Mouse (Mus musculus) forebrain, postnatal 0 days (tissue): ENCODE measurements around the gene Mettl7b. TPM values are rescaled to one million over a fixed set of nuclear protein-coding genes. Genes with fewer than 3 reads are reported as not detected.
A peak's percentile ranks its signal among the peaks of the same experiment; 100 is the strongest.

Experiments
- ATAC-seq: fragments of 200-750 bp; cut with Nextera tagmentation; 2 replicates; pipeline ENCODE4 v1.8.0; 2017; ENCODE audit warnings: mild to moderate bottlenecking, moderate library complexity
- DNase-seq: peaks from one replicate; pipeline ENCODE4 v3.0.0-alpha.2; 2015
- H3K27ac ChIP-seq: fragments of 300-500 bp; sonication (generic); 2 replicates; pipeline ENCODE4 v1.5.1; 2014; ENCODE audit warnings: low read depth, mild to moderate bottlenecking, antibody characterized with exemption, low read length, moderate library complexity, mixed read lengths
- H3K27me3 ChIP-seq: fragments of 300-500 bp; sonication (generic); 2 replicates; pipeline ENCODE4 v1.6.1; 2014; ENCODE audit warnings: mild to moderate bottlenecking, low read length, mixed read lengths; ENCODE audit not compliant: insufficient read depth
- H3K36me3 ChIP-seq: fragments of 300-500 bp; sonication (generic); 2 replicates; pipeline ENCODE4 v1.6.1; 2014; ENCODE audit warnings: mild to moderate bottlenecking, moderate library complexity; ENCODE audit not compliant: insufficient read depth
- H3K4me1 ChIP-seq: fragments of 300-500 bp; sonication (generic); 2 replicates; pipeline ENCODE4 v1.6.1; 2014; ENCODE audit warnings: antibody characterized with exemption; ENCODE audit not compliant: insufficient read depth
- H3K4me2 ChIP-seq: fragments of 300-500 bp; sonication (generic); 2 replicates; pipeline ENCODE4 v1.6.1; 2014; ENCODE audit warnings: low read depth, mild to moderate bottlenecking, moderate library complexity
- H3K4me3 ChIP-seq: fragments of 300-500 bp; sonication (generic); 2 replicates; pipeline ENCODE4 v1.5.1; 2014; ENCODE audit warnings: low read depth, low read length, mixed read lengths
- H3K9ac ChIP-seq: fragments of 300-500 bp; sonication (generic); 2 replicates; pipeline ENCODE4 v1.6.1; 2014; ENCODE audit warnings: mild to moderate bottlenecking
- H3K9me3 ChIP-seq: fragments of 300-500 bp; sonication (generic); 2 replicates; pipeline ENCODE4 v1.6.1; 2016; ENCODE audit warnings: low read length
- CTCF ChIP-seq: sonication (generic); IDR thresholded peaks from 2 replicates; pipeline ENCODE4 v1.5.1; 2016; ENCODE audit warnings: antibody characterized with exemption, control low read depth, low read depth
- WGBS: fragments of 180-500 bp; shearing (Covaris S2); extraction: QIAGEN DNeasy Blood & Tissue Kit; methylation state at CpG from one replicate; pipeline ENCODE4 v1.1.7; 2014; 5-methylcytosine and 5-hydroxymethylcytosine counted together
- polyA plus RNA-seq: library from polyadenylated mRNA; unstranded; fragments of >200 nt; fragmentation: Nextera tagmentation; extraction: Ambion mirVana; gene quantifications from 2 replicates; pipeline ENCODE4 v1.2.1, GENCODE M21; 2015
- total RNA-seq: library from RNA; depleted of rRNA; stranded (reverse); fragments of >200 nt; gene quantifications from 2 replicates; pipeline ENCODE4 v1.2.3, GENCODE M21; 2014; rRNA removed

Gene Mettl7b
- total and polyA plus RNA-seq, 2 experiments from 2014 or later: not detected

DNA sequence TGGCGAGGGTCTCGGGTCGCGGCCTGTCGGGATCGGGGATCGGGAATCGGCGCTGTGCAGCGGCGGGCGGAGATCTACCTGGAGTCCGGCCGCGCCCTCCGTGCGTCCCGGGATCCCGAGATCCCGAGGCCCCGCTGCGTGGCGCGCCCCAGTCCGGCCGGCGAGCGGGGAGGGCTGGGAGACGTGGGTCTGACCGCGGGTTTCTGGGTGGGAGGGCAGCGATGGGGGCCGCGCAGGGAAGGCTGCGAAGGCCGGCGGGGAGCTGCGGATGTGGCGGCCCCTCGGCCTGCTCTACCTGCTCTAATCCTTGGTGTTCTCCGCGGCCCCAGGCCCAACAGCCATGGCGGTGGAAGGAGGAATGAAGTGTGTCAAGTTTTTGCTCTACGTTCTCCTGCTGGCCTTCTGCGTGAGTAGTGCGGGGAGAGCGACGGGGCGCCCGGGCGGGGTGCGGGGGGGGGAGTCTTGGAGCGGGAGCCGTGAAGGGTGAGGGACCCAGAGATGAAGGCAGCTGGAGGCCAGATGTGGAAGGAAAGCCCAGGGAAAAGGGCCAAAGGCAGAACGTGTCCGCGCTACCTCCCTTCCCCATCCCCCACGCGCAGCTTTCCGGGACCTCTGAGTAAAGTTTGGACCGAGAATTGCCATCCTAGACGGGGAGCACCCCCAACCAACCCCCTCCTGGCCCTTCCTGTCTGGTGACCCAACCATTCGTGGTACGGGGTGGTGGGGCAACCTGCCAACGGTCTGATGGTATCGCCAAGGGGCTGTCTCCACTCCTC, 50.5 kb downstream of the Mettl7b start:
- no peaks in the 10 kb centered on the region for H3K9me3 ChIP-seq
- WGBS: 3% methylated on average over 63 of the region's 66 CpGs
- peak overlapping the region; percentile 40; the same call in 1 of the 2 replicates for H3K27ac ChIP-seq
- ATAC-seq (peak; percentile 55), DNase-seq (peak; percentile 54)
- TF ChIP-seq CTCF: no peak
- no peaks in the 10 kb centered on the region for H3K27me3 ChIP-seq
- peak overlapping the region; percentile 90 for H3K4me2 ChIP-seq
- peak overlapping the region; percentile 74 for H3K4me3 ChIP-seq
- peak overlapping the region; percentile 69 for H3K9ac ChIP-seq
- no peaks in the 10 kb centered on the region for H3K36me3 ChIP-seq
- H3K4me1 ChIP-seq: no peaks in the 10 kb centered on the region

DNA sequence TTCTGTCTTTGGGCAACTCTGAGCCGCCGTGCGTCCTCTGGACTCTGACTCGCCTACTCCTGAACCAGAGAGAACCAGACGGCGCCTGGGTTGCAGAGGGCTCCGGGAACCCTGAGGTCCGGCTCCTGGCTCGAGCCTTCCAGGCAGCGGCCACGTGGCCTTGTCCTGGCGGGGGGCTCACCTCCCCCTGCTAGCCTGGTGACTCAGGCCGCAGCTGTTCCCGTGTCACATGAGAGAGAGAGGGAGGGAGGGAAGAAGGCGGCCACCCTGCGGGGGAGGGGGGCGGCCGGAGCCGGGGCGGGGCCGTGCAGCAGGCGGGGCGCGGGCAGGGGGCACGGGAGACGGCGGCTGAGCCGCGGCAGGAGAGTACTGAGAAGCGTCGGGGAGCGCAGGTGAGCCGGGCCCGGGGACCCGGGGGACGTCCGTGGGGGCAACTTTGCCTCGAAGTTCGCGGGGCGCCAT, 51.2 kb downstream of the Mettl7b start:
- H3K4me1 ChIP-seq: no peaks in the 10 kb centered on the region
- DNase-seq (peak; percentile 68), ATAC-seq (peak; percentile 66)
- no peak for TF ChIP-seq CTCF
- peak overlapping the region; percentile 90 for H3K4me2 ChIP-seq
- H3K27ac ChIP-seq: peak overlapping the region; percentile 40; the same call in 1 of the 2 replicates
- H3K4me3 ChIP-seq: peak overlapping the region; percentile 74
- H3K9me3 ChIP-seq: no peaks in the 10 kb centered on the region
- H3K36me3 ChIP-seq: no peaks in the 10 kb centered on the region
- WGBS: 1% methylated on average over 28 of the region's 41 CpGs
- no peaks in the 10 kb centered on the region for H3K27me3 ChIP-seq
- peak overlapping the region; percentile 69 for H3K9ac ChIP-seq

DNA sequence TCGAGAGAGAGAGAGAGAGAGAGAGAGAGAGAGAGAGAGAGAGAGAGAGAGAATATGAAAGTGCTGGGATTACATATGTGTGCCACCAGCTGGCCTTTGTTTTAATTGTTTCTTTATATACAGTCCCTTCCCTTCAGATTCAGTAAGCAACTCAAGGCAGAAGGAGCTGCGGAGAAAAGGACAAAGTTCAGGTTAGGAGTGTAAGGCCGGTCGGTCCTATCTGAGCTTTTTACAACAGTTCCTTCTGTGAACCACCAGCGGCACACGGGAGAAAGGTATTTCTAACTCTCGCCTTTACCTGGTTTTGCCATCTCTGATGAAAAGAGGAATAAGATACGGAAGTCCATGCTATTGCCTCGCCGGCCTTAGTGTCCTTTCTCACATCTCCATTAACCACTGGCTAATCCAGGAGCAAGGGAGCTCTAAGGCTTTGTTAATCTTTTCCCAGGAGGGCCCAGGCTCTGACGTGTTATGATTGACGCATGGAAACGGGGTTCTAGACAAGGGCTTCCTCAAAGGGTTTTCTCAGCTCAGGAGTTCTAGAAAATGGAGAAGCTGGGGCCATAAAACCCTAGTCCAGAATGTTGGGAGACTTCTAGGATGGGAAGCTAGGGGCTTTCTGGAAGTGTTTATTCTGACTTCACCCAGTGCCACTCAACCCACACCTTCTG, 51.9 kb downstream of the Mettl7b start:
- no peak for ATAC-seq
- H3K27ac ChIP-seq: no peak overlapping the region

More for the DNA sequence above, 51.9 kb downstream of the Mettl7b start:
- H3K9ac ChIP-seq: peak overlapping the region; percentile 69; the same call in 1 of the 2 replicates
- H3K36me3 ChIP-seq: no peaks in the 10 kb centered on the region
- WGBS: 61% methylated on average over 13 of the region's 13 CpGs
- no peak for DNase-seq
- no peaks in the 10 kb centered on the region for H3K4me1 ChIP-seq
- peak overlapping the region; percentile 90 for H3K4me2 ChIP-seq
- no peak for TF ChIP-seq CTCF
- no peaks in the 10 kb centered on the region for H3K9me3 ChIP-seq
- no peaks in the 10 kb centered on the region for H3K27me3 ChIP-seq
- H3K4me3 ChIP-seq: peak overlapping the region; percentile 74

Other genes starting within 250 kb of the Mettl7b start
- gene Dgka, start 216.1 kb downstream of the Mettl7b start, total RNA-seq: 5.6 and 7.2 TPM in 2 replicates
- 4.3 and 4.8 TPM in 2 replicates for gene Dgka, start 216.1 kb downstream of the Mettl7b start, polyA plus RNA-seq
- 67.7 and 68.4 TPM in 2 replicates for gene Pym1, start 213.1 kb downstream of the Mettl7b start, total RNA-seq
- 51.6 and 61.2 TPM in 2 replicates for gene Pym1, start 213.1 kb downstream of the Mettl7b start, polyA plus RNA-seq
- 0.57 and 0.69 TPM in 2 replicates for gene Mmp19, start 170.1 kb downstream of the Mettl7b start, total RNA-seq
- gene Mmp19, start 170.1 kb downstream of the Mettl7b start, polyA plus RNA-seq: 0.33 and 0.36 TPM in 2 replicates
- gene Dnajc14, start 156.9 kb downstream of the Mettl7b start, total RNA-seq: 39.6 and 45.7 TPM in 2 replicates
- 30.5 and 38.2 TPM in 2 replicates for gene Dnajc14, start 156.9 kb downstream of the Mettl7b start, polyA plus RNA-seq
- gene Tmem198b, start 156.6 kb downstream of the Mettl7b start, total RNA-seq: 9.5 and 12.9 TPM in 2 replicates
- 12.9 and 14.6 TPM in 2 replicates for gene Tmem198b, start 156.6 kb downstream of the Mettl7b start, polyA plus RNA-seq
- 54.6 and 59.6 TPM in 2 replicates for gene Sarnp, start 143.7 kb downstream of the Mettl7b start, total RNA-seq
- gene Sarnp, start 143.7 kb downstream of the Mettl7b start, polyA plus RNA-seq: 146 and 167 TPM in 2 replicates
- gene Ormdl2, start 139.3 kb downstream of the Mettl7b start, total RNA-seq: 6.3 and 8.3 TPM in 2 replicates
- 13.2 and 16.1 TPM in 2 replicates for gene Ormdl2, start 139.3 kb downstream of the Mettl7b start, polyA plus RNA-seq
- 15.7 and 19.1 TPM in 2 replicates for gene Gdf11, start 69.3 kb downstream of the Mettl7b start, total RNA-seq
- gene Gdf11, start 69.3 kb downstream of the Mettl7b start, polyA plus RNA-seq: 4.3 and 6.7 TPM in 2 replicates
- 11.7 and 25.2 TPM in 2 replicates for gene Cd63, start 60.0 kb downstream of the Mettl7b start, total RNA-seq
- 168 and 188 TPM in 2 replicates for gene Cd63, start 60.0 kb downstream of the Mettl7b start, polyA plus RNA-seq
- gene Rdh5, start 38.1 kb downstream of the Mettl7b start, total RNA-seq: 4.1 and 5.8 TPM in 2 replicates
- 6.9 and 10.2 TPM in 2 replicates for gene Rdh5, start 38.1 kb downstream of the Mettl7b start, polyA plus RNA-seq
- 120 and 149 TPM in 2 replicates for gene Bloc1s1, start 37.0 kb downstream of the Mettl7b start, total RNA-seq
- 246 and 305 TPM in 2 replicates for gene Bloc1s1, start 37.0 kb downstream of the Mettl7b start, polyA plus RNA-seq
- gene Itga7, start 27.2 kb downstream of the Mettl7b start, total RNA-seq: 7.7 and 12.7 TPM in 2 replicates
- gene Itga7, start 27.2 kb downstream of the Mettl7b start, polyA plus RNA-seq: 5.8 and 7.7 TPM in 2 replicates
- gene Olfr9, start 28.4 kb upstream of the Mettl7b start, total RNA-seq: not detected in 2 replicates
- not detected in 2 replicates for gene Olfr9, start 28.4 kb upstream of the Mettl7b start, polyA plus RNA-seq
- not detected in 2 replicates for gene Olfr763, start 49.8 kb upstream of the Mettl7b start, total RNA-seq
- gene Olfr763, start 49.8 kb upstream of the Mettl7b start, polyA plus RNA-seq: not detected in 2 replicates
- gene Olfr764-ps1, start 78.9 kb upstream of the Mettl7b start, total RNA-seq: not detected in 2 replicates
- gene Olfr764-ps1, start 78.9 kb upstream of the Mettl7b start, polyA plus RNA-seq: not detected in 2 replicates
- not detected in 2 replicates for gene Olfr765, start 89.0 kb upstream of the Mettl7b start, total RNA-seq
- not detected in 2 replicates for gene Olfr765, start 89.0 kb upstream of the Mettl7b start, polyA plus RNA-seq
- gene Olfr766-ps1, start 108.0 kb upstream of the Mettl7b start, total RNA-seq: not detected in 2 replicates
- gene Olfr766-ps1, start 108.0 kb upstream of the Mettl7b start, polyA plus RNA-seq: not detected in 2 replicates
- not detected in 2 replicates for gene Olfr767, start 121.9 kb upstream of the Mettl7b start, total RNA-seq
- gene Olfr767, start 121.9 kb upstream of the Mettl7b start, polyA plus RNA-seq: not detected in 2 replicates
- not detected in 2 replicates for gene Olfr768, start 138.4 kb upstream of the Mettl7b start, total RNA-seq
- gene Olfr768, start 138.4 kb upstream of the Mettl7b start, polyA plus RNA-seq: not detected in 2 replicates
- not detected in 2 replicates for gene Olfr769, start 156.9 kb upstream of the Mettl7b start, total RNA-seq
- not detected in 2 replicates for gene Olfr769, start 156.9 kb upstream of the Mettl7b start, polyA plus RNA-seq
- not detected in 2 replicates for gene Olfr770, start 178.0 kb upstream of the Mettl7b start, total RNA-seq
- gene Olfr770, start 178.0 kb upstream of the Mettl7b start, polyA plus RNA-seq: not detected in 2 replicates
- not detected in 2 replicates for gene Olfr771, start 203.8 kb upstream of the Mettl7b start, total RNA-seq
- not detected in 2 replicates for gene Olfr771, start 203.8 kb upstream of the Mettl7b start, polyA plus RNA-seq
- gene Olfr772, start 216.9 kb upstream of the Mettl7b start, total RNA-seq: not detected in 2 replicates
- not detected in 2 replicates for gene Olfr772, start 216.9 kb upstream of the Mettl7b start, polyA plus RNA-seq
- gene Olfr773, start 226.4 kb upstream of the Mettl7b start, total RNA-seq: not detected in 2 replicates
- not detected in 2 replicates for gene Olfr773, start 226.4 kb upstream of the Mettl7b start, polyA plus RNA-seq